Mouse (Mus musculus) lung, postnatal 0 days (tissue): ENCODE measurements at regions not wholly inside any gene's neighbourhood (a gene's known extent, or its start where the extent isn't known, plus 50 kb on each side); places are given as distances from the start of the nearest gene placed in this dataset.

Experiments used
- CTCF ChIP-seq: IDR thresholded peaks from 2 replicates; pipeline ENCODE4 v1.5.1; 2016; ENCODE audit warnings: antibody characterized with exemption, mild to moderate bottlenecking
- EP300 ChIP-seq: IDR thresholded peaks from 2 replicates; pipeline ENCODE4 v1.6.1; 2016; ENCODE audit warnings: antibody characterized with exemption, mild to moderate bottlenecking, control low read depth

GRCm38 (mm10) chr11:27264253-27264652 lies 670.5 kb upstream of the Vrk2 start:
- TF ChIP-seq CTCF (peak; percentile 42), EP300 (no peak)
